Mouse (Mus musculus): ENCODE results near the gene Igsf21. TPM values are rescaled to one million over a fixed set of nuclear protein-coding genes. Genes with fewer than 3 reads are reported as not detected.
A peak's percentile ranks its signal among the peaks of the same experiment; 100 is the strongest.

Gene Igsf21
- total and polyA plus RNA-seq, 2 experiments from 2014 or later, result 145 to 146 TPM

DNA sequence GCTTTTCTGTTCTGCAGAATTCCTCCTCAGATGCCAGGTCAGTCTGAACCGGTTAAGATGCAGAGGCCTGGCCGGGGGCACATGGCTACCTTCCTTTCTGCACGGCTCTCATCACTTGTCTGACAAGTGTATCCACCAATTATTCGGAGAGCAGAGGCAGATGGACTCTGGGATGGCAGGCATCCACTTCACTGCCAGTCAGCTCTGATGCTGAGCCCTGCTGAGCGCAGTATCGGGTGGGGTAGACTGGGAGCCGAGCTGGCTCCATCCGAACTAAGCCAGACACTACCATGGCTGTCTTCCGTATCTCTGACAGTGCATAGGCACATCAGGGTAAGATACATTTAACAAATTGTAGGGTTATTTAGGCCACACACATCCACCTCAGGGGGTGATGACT is 81.9 kb downstream of the Igsf21 start:
- no peak overlapping the region for H3K9ac ChIP-seq (replicated peaks; ENCODE audit: low read length, poor library complexity, severe bottlenecking)
- no peaks in the 10 kb centered on the region for H3K27me3 ChIP-seq (ENCODE audit: insufficient read depth, low read length)
- no peak for ATAC-seq (ENCODE audit: low FRiP score)
- H3K36me3 ChIP-seq (ENCODE audit: insufficient read depth, low read length), result no peaks in the 10 kb centered on the region
- no peak for TF ChIP-seq CTCF (IDR thresholded peaks at IDR 0.05)
- H3K4me1 ChIP-seq (ENCODE audit: insufficient read depth, low read length), result no peaks in the 10 kb centered on the region
- no peak overlapping the region for H3K4me3 ChIP-seq (ENCODE audit: low read depth, low read length)
- peak; percentile 64 for DNase-seq (ENCODE audit: low spot score)
- no peak overlapping the region for H3K27ac ChIP-seq (ENCODE audit: low read depth, low read length)
- no peaks in the 10 kb centered on the region for H3K9me3 ChIP-seq (ENCODE audit: low read length)
- 73% methylated on average over 9 of the region's 9 CpGs for WGBS
- H3K4me2 ChIP-seq (ENCODE audit: low read depth, low read length, poor library complexity, severe bottlenecking), result no peak overlapping the region

DNA sequence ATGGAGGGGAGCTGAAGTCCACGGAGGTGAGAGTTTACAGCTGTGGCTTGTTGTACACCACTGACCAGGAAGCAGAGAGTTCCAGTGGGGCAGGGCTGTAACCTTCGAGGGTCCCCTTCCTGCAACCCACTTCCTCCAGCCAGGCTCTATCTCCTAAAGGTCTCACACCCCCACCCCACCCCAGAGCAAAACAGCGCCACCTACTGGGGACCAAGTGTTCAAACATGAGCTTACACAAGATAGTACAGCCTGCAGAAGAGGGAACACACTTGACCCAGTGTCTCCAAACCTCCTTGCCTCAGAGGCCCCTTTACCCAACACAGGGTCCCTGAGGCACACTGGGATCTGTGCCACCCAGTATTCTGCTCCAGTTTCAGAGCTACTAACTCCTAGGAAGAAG is 87.0 kb downstream of the Igsf21 start:
- Histone ChIP-seq H3K9ac (replicated peaks; ENCODE audit: low read length, poor library complexity, severe bottlenecking) (no peak overlapping the region), H3K27me3 (ENCODE audit: insufficient read depth, low read length) (no peaks in the 10 kb centered on the region), H3K36me3 (ENCODE audit: insufficient read depth, low read length) (0 out of 2 replicates have a peak, but pooled peaks cover 4% of the 10 kb centered on the region), H3K27ac (ENCODE audit: low read depth, low read length) (no peak overlapping the region), H3K4me1 (ENCODE audit: insufficient read depth, low read length) (no peaks in the 10 kb centered on the region; the same call in 1 of the 2 replicates), H3K4me3 (ENCODE audit: low read depth, low read length) (no peak overlapping the region), H3K9me3 (ENCODE audit: low read length) (no peaks in the 10 kb centered on the region), H3K4me2 (ENCODE audit: low read depth, low read length, poor library complexity, severe bottlenecking) (no peak overlapping the region)
- DNase-seq (ENCODE audit: low spot score) (no peak), ATAC-seq (ENCODE audit: low FRiP score) (no peak)
- WGBS, result 26% methylated on average over 3 of the region's 3 CpGs
- TF ChIP-seq CTCF (IDR thresholded peaks at IDR 0.05), result peak; percentile 62

DNA sequence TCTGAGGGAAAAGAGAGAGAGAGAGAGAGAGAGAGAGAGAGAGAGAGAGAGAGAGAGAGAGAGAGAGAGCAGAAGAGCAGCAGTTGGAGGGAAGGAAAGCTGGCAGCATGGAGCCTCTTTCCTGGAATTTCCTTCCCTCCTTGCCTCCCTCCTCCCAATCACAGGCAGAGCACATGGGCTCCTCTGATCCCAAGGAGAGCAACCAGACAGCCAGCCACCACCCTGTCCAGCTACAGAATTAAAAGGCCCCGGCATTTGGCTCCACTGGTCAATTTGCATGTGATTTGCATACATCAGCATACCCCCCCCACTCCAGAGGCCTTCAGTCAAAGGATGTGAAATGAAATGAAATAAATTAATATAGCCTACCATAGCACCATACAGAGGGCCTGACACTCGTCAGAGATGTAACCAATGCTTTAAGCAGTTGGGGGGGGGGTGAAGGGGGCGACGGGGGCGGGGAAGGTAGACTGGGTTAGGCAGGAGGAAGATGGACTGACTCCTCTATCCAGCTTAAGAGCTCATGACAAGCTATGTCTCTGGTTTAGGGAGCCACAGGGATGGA is 91.6 kb downstream of the Igsf21 start:
- H3K27me3 ChIP-seq (ENCODE audit: insufficient read depth, low read length), result no peaks in the 10 kb centered on the region
- 28% methylated on average over 5 of the region's 5 CpGs for WGBS
- no peak overlapping the region; the same call in 1 of the 2 replicates for H3K9ac ChIP-seq (replicated peaks; ENCODE audit: low read length, poor library complexity, severe bottlenecking)
- H3K4me1 ChIP-seq (ENCODE audit: insufficient read depth, low read length), result no peaks in the 10 kb centered on the region; the same call in 1 of the 2 replicates
- ATAC-seq (ENCODE audit: low FRiP score) (peak; percentile 36; the same call in 1 of the 2 replicates), DNase-seq (ENCODE audit: low spot score) (peak; percentile 73)
- no peaks in the 10 kb centered on the region for H3K9me3 ChIP-seq (ENCODE audit: low read length)
- no peak overlapping the region for H3K4me3 ChIP-seq (ENCODE audit: low read depth, low read length)
- TF ChIP-seq CTCF (IDR thresholded peaks at IDR 0.05), result no peak
- no peak overlapping the region for H3K4me2 ChIP-seq (ENCODE audit: low read depth, low read length, poor library complexity, severe bottlenecking)
- peak overlapping the region; percentile 67 for H3K27ac ChIP-seq (ENCODE audit: low read depth, low read length)
- H3K36me3 ChIP-seq (ENCODE audit: insufficient read depth, low read length), result 0 out of 2 replicates have a peak, but pooled peaks cover 4% of the 10 kb centered on the region

DNA sequence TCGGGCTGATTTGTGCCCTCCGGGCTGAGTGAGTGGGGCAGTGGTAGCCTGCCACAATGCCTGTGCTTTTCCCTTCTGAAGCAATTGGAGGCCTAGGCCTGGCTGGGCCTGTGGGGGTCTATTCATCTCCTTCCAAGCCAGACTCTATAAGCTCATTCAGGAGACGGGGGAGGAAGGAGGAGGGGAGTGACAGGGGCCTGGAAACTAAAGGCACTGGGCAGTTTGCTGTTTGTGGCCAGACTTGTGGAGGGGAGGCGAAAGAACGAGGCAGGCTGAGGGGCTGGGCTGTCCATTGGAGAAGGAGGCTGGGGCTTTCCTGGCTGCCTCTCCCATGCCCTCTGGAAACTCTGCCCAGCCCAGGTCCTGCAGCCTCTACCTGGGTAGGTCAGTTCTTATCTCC is 92.1 kb downstream of the Igsf21 start:
- ATAC-seq (ENCODE audit: low FRiP score) (peak; percentile 82), DNase-seq (ENCODE audit: low spot score) (peak; percentile 85)
- H3K36me3 ChIP-seq (ENCODE audit: insufficient read depth, low read length), result 0 out of 2 replicates have a peak, but pooled peaks cover 4% of the 10 kb centered on the region
- no peaks in the 10 kb centered on the region for H3K9me3 ChIP-seq (ENCODE audit: low read length)
- TF ChIP-seq CTCF (IDR thresholded peaks at IDR 0.05), result no peak
- peak overlapping the region; percentile 67 for H3K27ac ChIP-seq (ENCODE audit: low read depth, low read length)
- H3K27me3 ChIP-seq (ENCODE audit: insufficient read depth, low read length), result no peaks in the 10 kb centered on the region
- no peak overlapping the region for H3K4me3 ChIP-seq (ENCODE audit: low read depth, low read length)
- H3K4me1 ChIP-seq (ENCODE audit: insufficient read depth, low read length), result no peaks in the 10 kb centered on the region; the same call in 1 of the 2 replicates
- no peak overlapping the region for H3K4me2 ChIP-seq (ENCODE audit: low read depth, low read length, poor library complexity, severe bottlenecking)
- WGBS, result 19% methylated on average over 5 of the region's 5 CpGs
- no peak overlapping the region for H3K9ac ChIP-seq (replicated peaks; ENCODE audit: low read length, poor library complexity, severe bottlenecking)

DNA sequence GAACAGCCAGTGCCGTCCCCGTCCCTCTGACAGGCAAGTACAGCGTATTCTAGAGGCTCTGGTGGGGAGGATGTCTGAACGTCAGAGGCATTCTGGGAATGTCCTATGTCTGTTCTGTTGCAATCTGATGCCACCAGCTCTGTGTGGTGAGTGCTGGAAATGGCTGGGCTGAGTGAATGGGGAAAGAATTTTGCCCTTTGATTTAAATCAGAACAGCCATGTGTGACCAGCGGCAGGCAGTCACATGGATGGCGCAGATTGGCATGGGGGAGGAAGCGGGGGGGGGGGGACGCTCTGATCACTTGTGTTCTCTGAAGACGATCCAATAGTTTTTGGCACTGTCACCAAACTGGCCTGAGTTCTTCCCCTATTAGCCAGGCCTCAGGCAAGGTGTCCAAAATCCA is 92.9 kb downstream of the Igsf21 start:
- 0 out of 2 replicates have a peak, but pooled peaks have one; percentile 9 for ATAC-seq (ENCODE audit: low FRiP score)
- Histone ChIP-seq H3K9me3 (ENCODE audit: low read length) (no peaks in the 10 kb centered on the region), H3K9ac (replicated peaks; ENCODE audit: low read length, poor library complexity, severe bottlenecking) (no peak overlapping the region), H3K4me2 (ENCODE audit: low read depth, low read length, poor library complexity, severe bottlenecking) (no peak overlapping the region), H3K36me3 (ENCODE audit: insufficient read depth, low read length) (0 out of 2 replicates have a peak, but pooled peaks cover 4% of the 10 kb centered on the region), H3K27me3 (ENCODE audit: insufficient read depth, low read length) (no peaks in the 10 kb centered on the region), H3K4me3 (ENCODE audit: low read depth, low read length) (no peak overlapping the region), H3K27ac (ENCODE audit: low read depth, low read length) (peak overlapping the region; percentile 67; the same call in 1 of the 2 replicates), H3K4me1 (ENCODE audit: insufficient read depth, low read length) (no peaks in the 10 kb centered on the region; the same call in 1 of the 2 replicates)
- WGBS, result 42% methylated on average over 8 of the region's 9 CpGs
- TF ChIP-seq CTCF (IDR thresholded peaks at IDR 0.05), result no peak
- DNase-seq (ENCODE audit: low spot score), result peak; percentile 68

DNA sequence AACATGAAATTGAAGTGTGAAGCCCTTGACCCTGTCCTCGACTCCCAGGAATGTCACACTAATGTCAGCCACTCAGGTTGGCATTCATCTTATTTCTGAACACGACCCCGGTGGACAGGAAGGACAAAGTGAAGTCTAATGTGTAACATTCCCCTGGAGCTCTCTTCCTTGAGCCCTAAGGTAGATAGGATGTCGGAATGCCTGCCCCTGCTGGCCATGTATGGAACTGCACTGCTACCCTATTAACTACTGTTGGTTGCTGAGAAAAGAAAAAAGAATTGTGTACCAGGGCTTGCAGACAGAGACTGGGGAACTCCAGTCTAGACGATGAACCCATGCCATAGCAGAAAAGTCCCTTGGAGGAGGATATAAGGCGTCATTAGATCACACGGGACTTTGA is 93.5 kb downstream of the Igsf21 start:
- peak; percentile 90 for TF ChIP-seq CTCF (IDR thresholded peaks at IDR 0.05)
- DNase-seq (ENCODE audit: low spot score) (peak; percentile 71), ATAC-seq (ENCODE audit: low FRiP score) (no peak)
- Histone ChIP-seq H3K4me1 (ENCODE audit: insufficient read depth, low read length) (peaks cover 3% of the 10 kb centered on the region; the same call in 1 of the 2 replicates), H3K4me3 (ENCODE audit: low read depth, low read length) (no peak overlapping the region), H3K27ac (ENCODE audit: low read depth, low read length) (no peak overlapping the region), H3K36me3 (ENCODE audit: insufficient read depth, low read length) (0 out of 2 replicates have a peak, but pooled peaks cover 4% of the 10 kb centered on the region), H3K27me3 (ENCODE audit: insufficient read depth, low read length) (no peaks in the 10 kb centered on the region), H3K4me2 (ENCODE audit: low read depth, low read length, poor library complexity, severe bottlenecking) (no peak overlapping the region), H3K9ac (replicated peaks; ENCODE audit: low read length, poor library complexity, severe bottlenecking) (no peak overlapping the region), H3K9me3 (ENCODE audit: low read length) (no peaks in the 10 kb centered on the region)
- WGBS, result 31% methylated on average over 7 of the region's 7 CpGs
